Mouse (Mus musculus): ENCODE measurements around the gene Amotl2. TPM values are rescaled to one million over a fixed set of nuclear protein-coding genes. Genes with fewer than 3 reads are reported as not detected.
A peak's percentile ranks its signal among the peaks of the same experiment; 100 is the strongest.

Amotl2 gene
- polyA plus RNA-seq, 1 experiment: 67.2 TPM

- H3K4me3 ChIP-seq: no peak overlapping the region
- no peak overlapping the region for H3K4me2 ChIP-seq (ENCODE audit: low read depth)
- H3ac ChIP-seq (ENCODE audit: control insufficient read depth, insufficient read length): no peak overlapping the region
- no peaks in the 10 kb centered on the region for H3K79me2 ChIP-seq (ENCODE audit: control insufficient read depth, insufficient read depth)
- H3K27me3 ChIP-seq (ENCODE audit: control insufficient read depth, insufficient read depth, insufficient read length): no peaks in the 10 kb centered on the region
- no peaks in the 10 kb centered on the region for H3K36me3 ChIP-seq (ENCODE audit: control insufficient read depth, insufficient read depth)
- TF ChIP-seq TCF12 (IDR thresholded peaks at IDR 0.05; ENCODE audit: insufficient read depth, poor library complexity, severe bottlenecking) (no peak), CEBPB (IDR thresholded peaks at IDR 0.05; ENCODE audit: insufficient read depth, poor library complexity, severe bottlenecking) (no peak), TCF3 (IDR thresholded peaks at IDR 0.05; ENCODE audit: insufficient read length, low read depth) (no peak), REST (IDR thresholded peaks at IDR 0.05; ENCODE audit: insufficient read depth, insufficient read length) (no peak), POLR2A (IDR thresholded peaks at IDR 0.05; ENCODE audit: insufficient read length, low read depth) (no peak), MYOD1 (IDR thresholded peaks at IDR 0.05; ENCODE audit: control insufficient read depth in 1 of 3, insufficient read length in 2 of 3, low read depth in 2 of 3) (no peak), MAX (IDR thresholded peaks at IDR 0.05; ENCODE audit: low read depth) (no peak), E2F4 (IDR thresholded peaks at IDR 0.05; ENCODE audit: insufficient read depth) (no peak), MYOG (IDR thresholded peaks at IDR 0.05; ENCODE audit: control insufficient read depth in 1 of 3, insufficient read depth in 1 of 3, insufficient read length in 2 of 3, low read depth in 2 of 3) (no peak), POLR2AphosphoS2 (IDR thresholded peaks at IDR 0.05; ENCODE audit: insufficient read length, low read depth) (no peak), SRF (IDR thresholded peaks at IDR 0.05; ENCODE audit: control insufficient read depth, insufficient read length, low read depth) (no peak), USF1 (IDR thresholded peaks at IDR 0.05; ENCODE audit: low read depth) (no peak)
These were observed 31.4 kb downstream of the Amotl2 start for GRCm38 (mm10) chr9:102747902-102748301.

GRCm38 (mm10) chr9:102749216-102749615, 32.7 kb downstream of the Amotl2 start:
- Histone ChIP-seq H3K4me2 (ENCODE audit: low read depth) (no peak overlapping the region), H3K79me2 (ENCODE audit: control insufficient read depth, insufficient read depth) (no peaks in the 10 kb centered on the region), H3K36me3 (ENCODE audit: control insufficient read depth, insufficient read depth) (no peaks in the 10 kb centered on the region), H3K27me3 (ENCODE audit: control insufficient read depth, insufficient read depth, insufficient read length) (no peaks in the 10 kb centered on the region), H3ac (ENCODE audit: control insufficient read depth, insufficient read length) (no peak overlapping the region), H3K4me3 (no peak overlapping the region)
- TF ChIP-seq REST (IDR thresholded peaks at IDR 0.05; ENCODE audit: insufficient read depth, insufficient read length): no peak

DNA sequence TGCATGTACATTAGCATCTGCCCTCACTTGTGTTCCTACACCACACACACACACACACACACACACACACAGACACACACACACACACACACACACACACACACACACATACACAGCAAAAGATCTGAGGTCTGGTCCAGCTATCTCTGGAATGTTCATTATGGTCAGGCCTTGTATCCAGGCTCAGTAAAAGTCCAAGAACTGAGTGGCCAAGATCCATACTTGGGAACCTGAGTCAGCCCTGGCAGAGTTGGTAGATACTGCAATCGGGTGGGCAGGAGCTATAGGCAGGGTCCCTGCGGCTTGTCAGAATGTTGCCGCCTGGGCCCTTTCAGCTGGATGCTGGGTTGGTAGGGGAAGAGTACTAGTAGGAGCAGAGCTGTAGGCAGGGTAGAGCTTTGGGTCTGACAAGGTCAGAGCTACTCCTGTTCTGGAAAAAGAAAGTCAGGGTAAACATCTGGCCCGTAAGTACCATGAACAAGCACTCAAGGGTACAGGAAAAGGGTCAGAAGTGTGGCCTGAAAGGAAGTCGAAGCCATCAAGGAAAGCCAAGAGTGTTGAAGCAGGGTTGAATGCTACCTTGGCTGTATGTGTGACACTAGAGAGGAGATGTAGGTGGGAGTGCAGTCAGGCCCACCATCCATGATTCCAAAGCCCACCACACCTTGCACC, 35.3 kb downstream of the Amotl2 start:
- H3K36me3 ChIP-seq (ENCODE audit: control insufficient read depth, insufficient read depth): no peaks in the 10 kb centered on the region
- TF ChIP-seq E2F4 (IDR thresholded peaks at IDR 0.05; ENCODE audit: insufficient read depth) (no peak), TCF12 (IDR thresholded peaks at IDR 0.05; ENCODE audit: insufficient read depth, poor library complexity, severe bottlenecking) (no peak), POLR2AphosphoS2 (IDR thresholded peaks at IDR 0.05; ENCODE audit: insufficient read length, low read depth) (no peak), REST (IDR thresholded peaks at IDR 0.05; ENCODE audit: insufficient read depth, insufficient read length) (no peak), CEBPB (IDR thresholded peaks at IDR 0.05; ENCODE audit: insufficient read depth, poor library complexity, severe bottlenecking) (no peak), TCF3 (IDR thresholded peaks at IDR 0.05; ENCODE audit: insufficient read length, low read depth) (no peak), POLR2A (IDR thresholded peaks at IDR 0.05; ENCODE audit: insufficient read length, low read depth) (no peak), USF1 (IDR thresholded peaks at IDR 0.05; ENCODE audit: low read depth) (no peak), MAX (IDR thresholded peaks at IDR 0.05; ENCODE audit: low read depth) (no peak), MYOG (IDR thresholded peaks at IDR 0.05; ENCODE audit: control insufficient read depth in 1 of 3, insufficient read depth in 1 of 3, insufficient read length in 2 of 3, low read depth in 2 of 3) (no peak)
- H3K79me2 ChIP-seq (ENCODE audit: control insufficient read depth, insufficient read depth): no peaks in the 10 kb centered on the region
- no peak overlapping the region for H3ac ChIP-seq (ENCODE audit: control insufficient read depth, insufficient read length)
- no peak overlapping the region for H3K4me3 ChIP-seq
- H3K27me3 ChIP-seq (ENCODE audit: control insufficient read depth, insufficient read depth, insufficient read length): no peaks in the 10 kb centered on the region
- no peak overlapping the region for H3K4me2 ChIP-seq (ENCODE audit: low read depth)

DNA sequence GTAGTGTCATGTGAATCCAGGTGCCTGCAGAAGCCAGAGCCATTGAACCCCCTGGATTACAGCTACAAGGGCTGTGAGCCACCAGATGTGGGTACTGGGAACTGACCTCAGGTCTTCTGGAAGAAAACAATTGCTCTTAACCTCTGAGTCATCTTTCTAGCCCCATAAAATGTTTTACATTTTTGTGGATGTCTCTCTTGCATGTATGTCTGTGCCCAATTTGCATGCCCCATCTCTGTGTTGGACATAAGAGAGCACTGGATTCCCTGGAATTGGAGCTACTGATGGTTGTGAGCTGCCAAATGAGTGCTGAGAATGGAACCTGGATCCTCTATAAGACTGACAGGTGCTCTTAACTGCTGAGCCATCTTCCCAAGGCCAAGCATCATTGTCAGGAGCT, 36.8 kb downstream of the Amotl2 start:
- H3K27me3 ChIP-seq (ENCODE audit: control insufficient read depth, insufficient read depth, insufficient read length): no peaks in the 10 kb centered on the region
- H3K4me2 ChIP-seq (ENCODE audit: low read depth): no peak overlapping the region
- H3ac ChIP-seq (ENCODE audit: control insufficient read depth, insufficient read length): no peak overlapping the region
- H3K79me2 ChIP-seq (ENCODE audit: control insufficient read depth, insufficient read depth): no peaks in the 10 kb centered on the region
- H3K36me3 ChIP-seq (ENCODE audit: control insufficient read depth, insufficient read depth): no peaks in the 10 kb centered on the region
- no peak overlapping the region for H3K4me3 ChIP-seq
- TF ChIP-seq MYOG (IDR thresholded peaks at IDR 0.05; ENCODE audit: control insufficient read depth in 1 of 3, insufficient read depth in 1 of 3, insufficient read length in 2 of 3, low read depth in 2 of 3) (no peak), E2F4 (IDR thresholded peaks at IDR 0.05; ENCODE audit: insufficient read depth) (no peak), SRF (IDR thresholded peaks at IDR 0.05; ENCODE audit: control insufficient read depth, insufficient read length, low read depth) (no peak), USF1 (IDR thresholded peaks at IDR 0.05; ENCODE audit: low read depth) (no peak), REST (IDR thresholded peaks at IDR 0.05; ENCODE audit: insufficient read depth, insufficient read length) (no peak), TCF3 (IDR thresholded peaks at IDR 0.05; ENCODE audit: insufficient read length, low read depth) (no peak), TCF12 (IDR thresholded peaks at IDR 0.05; ENCODE audit: insufficient read depth, poor library complexity, severe bottlenecking) (no peak), MAX (IDR thresholded peaks at IDR 0.05; ENCODE audit: low read depth) (no peak)

DNA sequence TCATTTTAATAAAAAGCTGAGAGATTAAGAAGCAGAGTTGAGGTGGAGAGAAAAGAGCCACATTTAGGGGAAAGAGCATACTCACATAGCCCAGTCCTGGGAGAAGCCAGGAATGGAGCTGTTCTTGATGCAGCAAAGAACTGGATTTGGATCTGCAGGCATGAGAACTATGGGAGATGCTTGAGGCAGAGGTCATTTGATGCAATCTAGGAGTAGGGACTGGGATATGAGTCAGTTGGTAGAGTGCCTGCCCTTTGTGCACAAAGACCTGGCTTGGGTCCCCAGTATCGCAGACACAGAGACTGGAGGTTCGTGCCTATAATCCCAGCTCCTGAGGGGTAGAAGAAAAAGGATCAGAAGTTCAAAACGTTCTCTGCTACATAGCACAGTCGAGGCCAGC, 38.7 kb downstream of the Amotl2 start:
- Histone ChIP-seq H3K4me2 (ENCODE audit: low read depth) (no peak overlapping the region), H3ac (ENCODE audit: control insufficient read depth, insufficient read length) (no peak overlapping the region), H3K27me3 (ENCODE audit: control insufficient read depth, insufficient read depth, insufficient read length) (no peaks in the 10 kb centered on the region), H3K4me3 (no peak overlapping the region), H3K79me2 (ENCODE audit: control insufficient read depth, insufficient read depth) (no peaks in the 10 kb centered on the region), H3K36me3 (ENCODE audit: control insufficient read depth, insufficient read depth) (no peaks in the 10 kb centered on the region)
- peak; percentile 44; the same call in 1 of the 2 replicates for TF ChIP-seq CEBPB (IDR thresholded peaks at IDR 0.05; ENCODE audit: insufficient read depth, poor library complexity, severe bottlenecking)
- TF ChIP-seq POLR2A (IDR thresholded peaks at IDR 0.05; ENCODE audit: insufficient read length, low read depth): no peak

All from myocyte (in vitro differentiated cells).